Mouse (Mus musculus): Measurements from ENCODE around the gene Ostn. TPM values are rescaled to one million over a fixed set of nuclear protein-coding genes. Genes with fewer than 3 reads are reported as not detected.

Gene Ostn
- polyA plus RNA-seq, 1 experiment from 2014 or later, result not detected

DNA sequence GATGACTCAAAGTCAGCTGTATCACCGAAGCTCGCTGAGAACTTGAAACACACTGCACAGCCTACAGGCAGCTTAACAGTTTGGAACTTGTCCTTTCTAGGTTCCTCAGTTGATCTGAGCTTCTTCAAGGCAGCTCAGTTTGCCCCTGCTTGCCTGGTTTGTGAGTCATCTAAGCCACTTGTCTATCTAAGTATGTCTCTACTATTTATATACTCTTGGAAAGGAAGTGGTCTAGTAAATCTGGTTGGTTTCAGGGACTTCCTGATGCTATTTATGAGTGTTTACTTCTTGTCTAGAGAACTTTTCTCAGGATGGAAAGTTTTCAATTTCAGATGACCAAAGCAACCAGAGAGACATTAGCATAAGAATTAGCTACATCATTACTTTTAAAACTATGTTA is 19.2 kb downstream of the Ostn start:
- Histone ChIP-seq H3K4me1 (replicated peaks; ENCODE audit: control insufficient read depth, insufficient read depth, low read length) (no peaks in the 10 kb centered on the region), H3K27ac (ENCODE audit: low read depth, low read length) (no peak overlapping the region), H3K27me3 (replicated peaks; ENCODE audit: control insufficient read depth, insufficient read depth, low read length) (no peaks in the 10 kb centered on the region), H3K36me3 (ENCODE audit: control insufficient read depth, insufficient read depth) (no peaks in the 10 kb centered on the region), H3K9me3 (ENCODE audit: control insufficient read depth) (no peaks in the 10 kb centered on the region), H3K9ac (ENCODE audit: low read depth, low read length) (no peak overlapping the region), H3K4me2 (replicated peaks; ENCODE audit: low read depth) (no peak overlapping the region), H3K4me3 (ENCODE audit: low read depth, low read length) (no peak overlapping the region)
- WGBS, result 96% methylated on average over 2 of the region's 2 CpGs
- no peak for ATAC-seq
- no peak for TF ChIP-seq CTCF (IDR thresholded peaks at IDR 0.05; ENCODE audit: low read depth)

DNA sequence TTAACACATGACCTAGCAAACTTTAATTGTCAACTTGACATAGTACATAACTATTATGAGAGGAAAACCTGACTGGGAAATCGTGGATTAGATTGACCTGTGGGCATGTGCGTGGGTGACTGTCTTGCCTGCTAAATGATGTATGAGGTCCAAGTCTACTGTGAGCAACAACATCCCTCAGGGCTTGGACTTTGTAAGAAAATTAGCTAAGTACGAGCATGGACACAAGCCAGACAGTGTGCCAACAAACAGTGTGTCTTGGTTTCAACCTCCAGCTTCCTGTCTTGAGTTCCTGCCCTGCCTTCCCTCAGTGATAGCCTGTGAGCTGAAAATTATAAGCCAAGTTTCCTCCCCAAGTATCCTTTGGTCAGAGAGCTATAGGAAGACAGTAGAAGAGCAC is 40.2 kb downstream of the Ostn start:
- Histone ChIP-seq H3K4me2 (replicated peaks; ENCODE audit: low read depth) (no peak overlapping the region), H3K9ac (ENCODE audit: low read depth, low read length) (no peak overlapping the region), H3K36me3 (ENCODE audit: control insufficient read depth, insufficient read depth) (no peaks in the 10 kb centered on the region), H3K4me3 (ENCODE audit: low read depth, low read length) (no peak overlapping the region), H3K4me1 (replicated peaks; ENCODE audit: control insufficient read depth, insufficient read depth, low read length) (no peaks in the 10 kb centered on the region), H3K9me3 (ENCODE audit: control insufficient read depth) (no peaks in the 10 kb centered on the region), H3K27ac (ENCODE audit: low read depth, low read length) (no peak overlapping the region), H3K27me3 (replicated peaks; ENCODE audit: control insufficient read depth, insufficient read depth, low read length) (no peaks in the 10 kb centered on the region)
- WGBS, result 79% methylated on average over 3 of the region's 3 CpGs
- no peak for ATAC-seq
- no peak for TF ChIP-seq CTCF (IDR thresholded peaks at IDR 0.05; ENCODE audit: low read depth)

DNA sequence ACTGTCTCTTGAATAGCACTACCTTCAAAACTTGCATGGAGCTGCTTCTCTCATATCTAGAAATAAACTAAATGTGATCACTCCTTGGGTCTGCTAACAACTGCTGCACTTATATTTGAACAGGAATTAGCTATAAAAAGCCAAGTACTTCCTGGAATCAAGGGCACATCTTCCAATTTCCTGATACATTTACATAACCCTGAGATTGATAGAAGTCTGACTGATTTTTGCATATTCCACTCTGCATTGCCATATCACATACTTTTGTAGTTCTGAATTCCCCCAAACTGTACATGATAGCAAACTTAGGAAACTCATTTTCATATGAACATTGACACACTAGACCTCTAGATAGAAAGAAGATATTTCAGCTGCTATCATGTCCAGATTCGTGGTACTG is 41.1 kb downstream of the Ostn start:
- H3K27me3 ChIP-seq (replicated peaks; ENCODE audit: control insufficient read depth, insufficient read depth, low read length), result no peaks in the 10 kb centered on the region
- H3K4me2 ChIP-seq (replicated peaks; ENCODE audit: low read depth), result no peak overlapping the region
- TF ChIP-seq CTCF (IDR thresholded peaks at IDR 0.05; ENCODE audit: low read depth), result no peak
- H3K27ac ChIP-seq (ENCODE audit: low read depth, low read length), result no peak overlapping the region
- no peaks in the 10 kb centered on the region for H3K9me3 ChIP-seq (ENCODE audit: control insufficient read depth)
- H3K36me3 ChIP-seq (ENCODE audit: control insufficient read depth, insufficient read depth), result no peaks in the 10 kb centered on the region
- H3K4me1 ChIP-seq (replicated peaks; ENCODE audit: control insufficient read depth, insufficient read depth, low read length), result no peaks in the 10 kb centered on the region
- ATAC-seq, result no peak
- WGBS, result 74% methylated on average over 1 of the region's 1 CpGs
- no peak overlapping the region for H3K9ac ChIP-seq (ENCODE audit: low read depth, low read length)
- H3K4me3 ChIP-seq (ENCODE audit: low read depth, low read length), result no peak overlapping the region

DNA sequence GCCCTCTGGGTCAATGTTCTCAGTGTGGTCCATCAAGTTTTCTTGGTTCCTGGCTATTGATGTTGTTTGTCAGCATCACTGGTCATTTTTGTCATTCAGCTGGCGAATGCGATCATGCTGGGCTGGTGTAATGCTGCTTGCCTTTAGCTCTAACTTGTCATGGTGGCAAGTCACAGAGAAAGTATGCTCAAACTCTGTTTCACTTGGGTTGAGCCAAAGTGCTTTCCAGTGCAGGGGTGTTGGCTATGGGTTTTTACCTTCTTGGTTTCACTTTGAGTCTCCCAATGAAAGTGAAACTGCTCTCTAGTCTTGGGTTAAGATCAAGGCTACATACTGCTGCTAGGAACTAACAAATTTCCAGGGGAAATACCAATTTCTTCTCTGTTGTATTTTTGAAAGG is 41.9 kb downstream of the Ostn start:
- no peaks in the 10 kb centered on the region for H3K27me3 ChIP-seq (replicated peaks; ENCODE audit: control insufficient read depth, insufficient read depth, low read length)
- ATAC-seq, result no peak
- H3K4me3 ChIP-seq (ENCODE audit: low read depth, low read length), result no peak overlapping the region
- WGBS, result 92% methylated on average over 2 of the region's 2 CpGs
- no peak overlapping the region for H3K27ac ChIP-seq (ENCODE audit: low read depth, low read length)
- H3K9me3 ChIP-seq (ENCODE audit: control insufficient read depth), result no peaks in the 10 kb centered on the region
- no peak overlapping the region for H3K4me2 ChIP-seq (replicated peaks; ENCODE audit: low read depth)
- H3K36me3 ChIP-seq (ENCODE audit: control insufficient read depth, insufficient read depth), result no peaks in the 10 kb centered on the region
- no peak overlapping the region for H3K9ac ChIP-seq (ENCODE audit: low read depth, low read length)
- H3K4me1 ChIP-seq (replicated peaks; ENCODE audit: control insufficient read depth, insufficient read depth, low read length), result no peaks in the 10 kb centered on the region
- no peak for TF ChIP-seq CTCF (IDR thresholded peaks at IDR 0.05; ENCODE audit: low read depth)

DNA sequence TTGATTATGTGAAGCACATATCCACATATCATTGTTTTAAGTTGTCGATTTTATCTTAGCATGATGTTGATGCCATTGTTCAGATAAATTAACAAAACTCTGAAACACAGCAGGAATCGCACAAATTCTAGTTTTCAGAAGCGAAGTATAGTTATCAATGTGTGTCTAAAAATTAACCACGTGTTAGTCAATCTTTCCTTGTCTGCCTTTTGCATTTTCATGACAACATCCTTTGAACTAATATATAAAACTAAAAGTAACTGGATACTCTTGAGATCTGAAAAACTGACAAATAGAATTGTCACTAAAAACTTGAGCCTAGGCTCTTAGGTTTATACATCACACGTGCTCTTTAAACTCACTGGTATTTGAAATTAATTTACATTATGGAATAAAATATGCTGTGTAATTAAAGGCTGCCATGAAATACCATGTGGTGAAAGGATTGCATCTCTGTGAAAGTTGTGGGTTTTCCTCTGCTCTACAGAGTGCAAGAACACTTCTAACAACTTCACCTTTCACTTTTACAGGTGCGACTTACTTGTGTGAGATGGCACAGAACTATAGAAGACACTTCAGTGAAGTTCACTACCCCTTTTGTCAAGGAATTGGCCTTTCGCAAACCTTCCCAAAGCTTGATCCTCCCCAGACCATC is 42.7 kb downstream of the Ostn start:
- Histone ChIP-seq H3K27ac (ENCODE audit: low read depth, low read length) (no peak overlapping the region), H3K27me3 (replicated peaks; ENCODE audit: control insufficient read depth, insufficient read depth, low read length) (no peaks in the 10 kb centered on the region), H3K4me2 (replicated peaks; ENCODE audit: low read depth) (no peak overlapping the region), H3K4me1 (replicated peaks; ENCODE audit: control insufficient read depth, insufficient read depth, low read length) (no peaks in the 10 kb centered on the region), H3K9ac (ENCODE audit: low read depth, low read length) (no peak overlapping the region), H3K9me3 (ENCODE audit: control insufficient read depth) (no peaks in the 10 kb centered on the region), H3K36me3 (ENCODE audit: control insufficient read depth, insufficient read depth) (no peaks in the 10 kb centered on the region), H3K4me3 (ENCODE audit: low read depth, low read length) (no peak overlapping the region)
- ATAC-seq, result no peak
- WGBS, result 88% methylated on average over 7 of the region's 7 CpGs
- no peak for TF ChIP-seq CTCF (IDR thresholded peaks at IDR 0.05; ENCODE audit: low read depth)

DNA sequence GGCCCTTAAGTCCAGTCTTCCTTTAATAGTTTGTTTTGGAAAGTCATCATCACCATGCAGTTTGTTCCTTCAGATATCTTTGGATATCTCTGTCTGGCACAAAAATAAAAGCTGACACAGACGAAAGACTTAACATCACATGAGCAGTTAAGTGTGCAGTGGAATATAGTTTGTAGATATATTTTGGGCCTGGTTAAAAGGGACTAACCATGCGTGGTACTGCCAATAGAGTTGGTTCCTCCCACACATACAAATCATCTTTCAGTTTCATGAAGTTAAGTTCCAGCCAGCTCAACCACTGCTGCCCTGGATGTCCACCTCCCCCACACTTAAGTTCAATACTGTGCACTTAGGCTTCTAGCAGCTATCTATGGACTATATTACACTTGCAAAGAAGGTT is 47.2 kb downstream of the Ostn start:
- no peaks in the 10 kb centered on the region for H3K4me1 ChIP-seq (replicated peaks; ENCODE audit: control insufficient read depth, insufficient read depth, low read length)
- TF ChIP-seq CTCF (IDR thresholded peaks at IDR 0.05; ENCODE audit: low read depth), result no peak
- H3K9ac ChIP-seq (ENCODE audit: low read depth, low read length), result no peak overlapping the region
- no peaks in the 10 kb centered on the region for H3K36me3 ChIP-seq (ENCODE audit: control insufficient read depth, insufficient read depth)
- WGBS, result 84% methylated on average over 2 of the region's 2 CpGs
- H3K4me2 ChIP-seq (replicated peaks; ENCODE audit: low read depth), result no peak overlapping the region
- H3K4me3 ChIP-seq (ENCODE audit: low read depth, low read length), result no peak overlapping the region
- no peaks in the 10 kb centered on the region for H3K9me3 ChIP-seq (ENCODE audit: control insufficient read depth)
- no peak for ATAC-seq
- H3K27ac ChIP-seq (ENCODE audit: low read depth, low read length), result no peak overlapping the region
- no peaks in the 10 kb centered on the region for H3K27me3 ChIP-seq (replicated peaks; ENCODE audit: control insufficient read depth, insufficient read depth, low read length)

DNA sequence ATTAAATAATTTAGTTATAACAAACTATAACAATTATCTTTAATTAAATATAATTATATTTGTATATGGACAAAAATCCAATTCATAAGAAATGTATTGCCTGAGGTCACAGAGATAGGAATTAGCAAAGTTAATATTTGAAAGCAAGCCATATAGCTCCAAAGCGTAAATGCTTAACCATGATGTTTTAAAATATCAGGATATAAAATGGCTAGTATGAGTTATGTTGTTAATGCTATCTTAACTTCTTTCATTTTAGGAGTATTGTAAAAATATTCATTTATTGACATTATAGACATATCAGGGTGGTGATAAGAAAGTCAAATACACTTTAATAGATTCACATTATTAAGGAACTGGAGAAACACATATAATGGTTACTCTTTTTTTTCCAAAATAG is 52.8 kb downstream of the Ostn start:
- TF ChIP-seq CTCF (IDR thresholded peaks at IDR 0.05; ENCODE audit: low read depth), result no peak
- no peak overlapping the region for H3K27ac ChIP-seq (ENCODE audit: low read depth, low read length)
- no peaks in the 10 kb centered on the region for H3K4me1 ChIP-seq (replicated peaks; ENCODE audit: control insufficient read depth, insufficient read depth, low read length)
- no peak overlapping the region for H3K4me3 ChIP-seq (ENCODE audit: low read depth, low read length)
- ATAC-seq, result no peak
- H3K9me3 ChIP-seq (ENCODE audit: control insufficient read depth), result no peaks in the 10 kb centered on the region
- H3K36me3 ChIP-seq (ENCODE audit: control insufficient read depth, insufficient read depth), result no peaks in the 10 kb centered on the region
- no peak overlapping the region for H3K4me2 ChIP-seq (replicated peaks; ENCODE audit: low read depth)
- no peaks in the 10 kb centered on the region for H3K27me3 ChIP-seq (replicated peaks; ENCODE audit: control insufficient read depth, insufficient read depth, low read length)
- 43% methylated on average over 1 of the region's 1 CpGs for WGBS
- no peak overlapping the region for H3K9ac ChIP-seq (ENCODE audit: low read depth, low read length)
